Mouse (Mus musculus): ENCODE measurements around the gene Mdc1.

Mdc1 gene

DNA sequence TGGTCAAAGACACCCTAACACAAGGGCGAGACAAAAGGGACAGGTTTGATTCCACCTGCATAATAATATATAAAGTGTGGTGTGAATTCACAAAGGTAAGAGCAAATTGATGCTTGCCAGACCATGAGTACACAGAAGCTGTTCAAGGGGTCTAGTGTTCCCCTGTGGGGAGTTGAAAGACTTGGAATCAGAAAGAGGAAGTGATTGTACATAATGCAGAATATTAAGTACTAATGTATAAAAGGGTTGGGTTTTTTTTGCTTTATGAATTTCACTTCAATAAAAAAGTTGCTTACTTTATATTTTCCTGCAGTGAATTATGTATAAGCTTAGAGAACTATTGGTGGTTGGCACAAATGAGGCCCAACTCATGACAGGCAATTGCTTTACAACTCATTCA, 18.1 kb downstream of the Mdc1 start:
- DNase-seq (ENCODE audit: low spot score), result no peak

DNA sequence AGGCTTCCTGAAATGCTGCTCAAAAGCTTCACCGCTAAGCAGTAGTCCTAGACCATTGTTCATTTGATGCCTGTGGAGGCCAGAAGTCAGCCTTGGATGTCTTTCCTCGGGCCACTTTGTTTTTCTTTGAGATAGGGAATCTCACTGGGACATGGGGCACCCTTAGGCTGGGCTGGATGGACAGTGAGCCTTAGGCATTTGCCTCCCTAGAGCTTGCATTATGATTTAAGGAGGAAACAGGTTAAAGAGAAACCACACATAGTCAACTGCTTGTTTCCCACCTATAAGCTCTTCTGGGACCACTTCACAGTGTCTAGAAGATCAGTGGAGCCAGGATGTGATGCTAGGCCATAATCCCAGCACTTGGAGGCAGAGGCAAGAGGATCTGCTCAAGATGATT, 18.5 kb downstream of the Mdc1 start:
- no peak for DNase-seq (ENCODE audit: low spot score)

- no peak for DNase-seq (ENCODE audit: low spot score)
Observed at GRCm38 (mm10) chr17:35860831-35861197, 19.5 kb downstream of the Mdc1 start.

DNA sequence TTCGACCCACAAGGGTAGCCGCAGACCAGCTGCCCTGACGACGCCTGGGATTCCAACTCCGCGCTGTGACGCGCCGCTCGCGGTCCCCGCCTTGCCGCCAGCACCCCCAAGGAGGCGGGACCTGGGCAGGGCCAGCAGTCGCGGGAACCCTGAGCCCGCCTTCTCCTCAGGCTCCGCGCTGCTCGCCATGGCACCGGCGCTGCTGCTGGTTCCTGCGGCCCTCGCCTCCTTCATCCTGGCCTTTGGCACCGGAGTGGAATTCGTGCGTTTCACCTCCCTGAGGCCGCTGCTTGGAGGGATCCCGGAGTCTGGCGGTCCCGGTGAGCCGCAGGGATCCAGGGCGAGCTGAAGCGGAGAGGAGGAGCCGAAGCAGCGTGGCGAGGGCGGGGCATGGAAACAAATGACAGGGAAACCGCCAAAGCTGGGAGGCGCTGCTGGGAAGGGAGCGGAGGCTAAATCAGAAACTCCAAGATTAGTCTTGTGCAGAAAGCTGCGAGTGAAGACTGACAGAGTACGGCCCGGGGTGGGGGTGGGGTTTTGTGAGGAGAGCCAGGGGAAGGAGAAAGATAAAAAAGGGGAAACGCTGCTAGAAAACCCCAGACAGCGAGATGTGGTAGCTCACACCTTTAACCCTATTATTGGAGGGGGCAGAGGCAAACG, 20.0 kb downstream of the Mdc1 start, which contains the start of gene Nrm:
Gene Nrm (plus strand): TSS at position 121 of the 660 bp plus-strand sequence.
- peak; percentile 88 for DNase-seq (ENCODE audit: low spot score)

DNA sequence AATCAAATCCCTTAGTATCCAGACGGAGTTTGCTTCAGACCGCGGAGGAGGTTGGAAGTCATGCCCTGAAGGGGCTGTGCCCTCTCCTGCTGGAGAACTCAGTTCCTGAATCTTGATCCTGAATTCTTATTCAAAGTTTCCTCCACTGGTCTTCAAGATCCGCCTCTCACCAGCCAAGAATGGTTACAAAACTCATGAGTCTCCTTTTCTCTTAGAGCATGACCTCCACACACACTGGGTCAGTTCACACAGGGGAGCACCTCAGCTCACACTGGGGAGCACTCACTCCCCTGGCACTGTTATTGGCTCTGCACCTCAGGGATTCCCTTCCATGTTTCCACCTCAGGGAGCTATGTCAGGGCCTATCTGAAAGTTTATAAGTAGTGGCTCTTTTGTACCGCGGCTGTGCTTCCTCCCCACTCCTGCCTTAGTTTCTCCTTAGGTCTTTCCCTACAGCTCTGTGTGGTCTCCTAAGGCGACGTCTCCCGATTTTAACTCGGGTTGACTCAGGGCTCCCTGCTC, 23.6 kb downstream of the Mdc1 start:
- DNase-seq (ENCODE audit: low spot score), result no peak

DNA sequence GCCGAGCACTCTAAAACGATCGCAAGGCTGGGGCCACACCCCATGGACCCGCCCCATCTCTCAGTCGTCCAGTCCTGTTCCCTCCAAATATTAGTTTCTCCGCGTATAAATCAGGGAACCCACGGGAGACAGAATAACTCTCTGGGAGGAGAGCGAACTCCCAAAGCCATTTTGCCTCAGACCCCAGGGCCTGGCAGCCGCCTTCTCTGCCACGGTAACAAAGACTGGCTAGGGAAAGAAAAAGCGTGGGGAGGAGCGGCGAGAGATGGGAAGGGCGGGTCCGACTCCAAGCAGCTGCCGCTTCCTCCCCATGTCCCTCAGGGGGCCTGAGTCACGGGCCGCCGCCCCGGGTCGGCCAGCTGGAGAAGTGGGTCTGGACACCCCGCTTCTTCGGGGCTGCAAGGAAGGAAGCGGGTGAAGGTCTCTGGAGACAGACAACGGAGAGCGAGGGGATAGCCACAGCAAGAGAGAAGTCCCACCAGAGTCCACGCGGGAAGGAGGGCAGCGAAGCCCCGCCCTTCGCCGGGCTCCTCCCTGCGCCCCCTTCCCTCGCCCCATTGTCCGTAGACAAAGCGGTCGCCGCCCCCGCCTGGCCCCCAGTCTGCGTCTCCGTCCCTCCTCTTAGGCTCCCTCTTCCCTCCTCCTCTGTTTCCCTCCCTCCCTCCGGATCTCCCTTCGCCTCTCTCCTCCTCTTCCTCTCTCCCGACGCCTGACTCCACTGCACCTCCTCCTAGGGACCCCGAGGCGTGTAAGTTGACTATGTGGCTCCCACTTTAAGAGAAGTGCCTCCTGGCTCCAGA, 24.4 kb downstream of the Mdc1 start, which contains the start of gene Ppp1r18:
Gene Ppp1r18 (plus strand): TSS at position 113 of the 800 bp plus-strand sequence.
- DNase-seq (ENCODE audit: low spot score), result peak; percentile 57

DNA sequence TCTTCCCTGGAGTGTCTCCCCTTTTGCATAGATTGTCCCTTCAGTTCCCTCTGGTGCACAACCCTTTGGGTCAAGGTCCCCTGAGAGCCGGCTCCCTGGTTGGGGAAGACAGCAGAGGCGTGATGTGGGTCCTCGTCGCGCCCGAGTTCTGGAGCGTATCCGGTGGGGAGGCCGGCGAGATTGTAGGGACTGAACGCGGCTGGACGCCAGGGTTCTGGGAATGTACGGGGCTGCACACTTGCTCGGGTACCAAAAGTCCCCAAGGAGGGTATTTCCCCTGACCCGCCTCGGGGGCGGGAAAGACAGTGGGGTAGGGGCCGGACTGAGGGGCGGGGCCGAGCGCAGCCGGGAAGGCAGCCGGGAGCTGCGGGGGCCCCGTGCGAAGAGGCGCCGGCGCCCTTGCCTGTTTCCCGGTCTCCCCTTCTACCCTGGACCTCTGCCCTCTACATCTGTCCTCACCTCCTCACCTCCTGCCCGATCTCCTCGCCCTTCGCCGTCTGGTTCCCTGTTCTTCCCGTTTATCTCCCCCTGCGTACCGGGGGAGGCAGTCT, 25.0 kb downstream of the Mdc1 start:
- DNase-seq (ENCODE audit: low spot score), result peak; percentile 62

GRCm38 (mm10) chr17:35866911-35867890, 25.9 kb downstream of the Mdc1 start:
- no peak for DNase-seq (ENCODE audit: low spot score)

DNA sequence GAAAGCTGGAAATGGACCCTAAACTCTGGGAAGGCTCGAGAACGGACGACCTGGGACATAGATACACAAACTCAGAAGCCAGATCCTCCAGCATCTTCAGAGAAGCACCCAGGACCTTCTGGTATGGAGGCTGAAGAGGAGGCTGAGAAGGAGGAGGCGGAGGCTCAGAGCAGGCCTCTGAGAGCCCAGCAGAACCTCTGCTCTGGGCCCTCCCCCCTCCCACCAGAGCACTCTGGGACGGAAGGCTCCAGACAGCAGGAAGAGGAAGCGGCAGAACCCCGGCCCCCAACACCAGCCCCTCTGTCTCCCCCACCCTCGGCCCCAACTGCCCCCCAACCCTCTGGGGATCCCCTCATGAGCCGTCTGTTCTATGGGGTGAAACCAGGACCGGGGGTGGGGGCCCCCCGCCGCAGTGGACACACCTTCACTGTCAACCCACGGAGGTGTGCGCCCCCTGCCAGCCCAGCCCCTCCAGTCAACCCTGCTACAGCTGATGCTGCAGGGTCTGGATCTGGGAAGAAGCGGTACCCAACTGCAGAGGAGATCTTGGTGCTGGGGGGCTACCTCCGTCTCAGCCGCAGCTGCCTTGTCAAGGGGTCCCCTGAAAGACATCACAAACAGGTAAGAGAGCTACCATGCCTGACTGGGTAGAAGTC, 27.0 kb downstream of the Mdc1 start:
- no peak for DNase-seq (ENCODE audit: low spot score)

DNA sequence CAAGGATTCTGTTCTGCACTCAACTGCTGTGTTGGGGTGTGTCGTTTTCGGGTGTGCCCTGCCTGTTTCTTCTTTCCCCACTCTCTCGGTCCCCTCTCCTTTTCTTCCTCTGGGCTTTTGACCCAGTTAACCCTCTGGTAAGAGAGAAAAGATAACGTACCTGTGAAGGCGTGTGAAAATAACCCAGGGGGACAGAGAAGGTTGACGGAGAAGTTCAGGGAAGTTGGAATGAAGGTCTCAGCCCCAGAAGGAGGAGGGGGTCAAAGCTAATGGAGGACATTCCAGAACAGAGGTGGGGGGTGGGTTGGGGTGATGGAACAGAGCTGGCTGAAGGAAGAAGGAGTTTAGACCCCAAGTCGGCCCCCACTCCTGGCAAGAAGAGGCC, 27.6 kb downstream of the Mdc1 start:
- DNase-seq (ENCODE audit: low spot score), result no peak

DNA sequence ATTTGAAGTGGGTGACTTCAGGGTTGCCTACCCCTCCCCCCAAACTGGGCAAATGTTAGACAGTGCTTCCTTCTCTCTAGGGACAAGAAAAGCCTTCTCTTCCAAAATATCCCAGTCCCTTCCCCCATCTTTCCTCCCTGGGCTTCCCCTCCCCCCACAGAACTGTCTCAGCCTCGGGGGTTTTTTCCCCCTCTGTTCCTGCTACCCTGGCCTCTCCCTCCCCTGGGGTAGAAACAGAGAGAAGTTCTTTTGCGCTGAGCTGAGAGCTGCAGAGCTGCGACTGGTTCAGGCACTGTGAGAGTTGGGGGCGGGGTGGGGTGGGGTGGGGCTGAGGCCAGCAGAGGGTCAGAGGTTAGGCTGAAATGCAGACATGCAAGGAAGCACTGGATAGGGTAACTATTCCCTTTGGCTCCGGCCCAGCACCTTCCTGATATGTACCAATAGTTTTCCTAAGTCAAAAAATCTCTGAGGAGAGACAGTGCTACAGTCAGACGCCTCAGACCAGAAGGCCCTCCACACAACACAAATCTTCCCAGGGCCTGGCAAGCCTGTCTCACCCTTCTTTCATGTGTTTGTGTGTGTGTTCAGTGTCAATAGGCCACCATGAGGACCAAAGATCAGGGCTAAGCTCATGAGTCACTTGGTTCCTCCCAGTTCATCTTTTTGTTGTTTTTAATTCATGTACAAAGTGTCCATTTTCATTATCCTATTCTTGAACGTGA, 28.2 kb downstream of the Mdc1 start:
- no peak for DNase-seq (ENCODE audit: low spot score)

DNA sequence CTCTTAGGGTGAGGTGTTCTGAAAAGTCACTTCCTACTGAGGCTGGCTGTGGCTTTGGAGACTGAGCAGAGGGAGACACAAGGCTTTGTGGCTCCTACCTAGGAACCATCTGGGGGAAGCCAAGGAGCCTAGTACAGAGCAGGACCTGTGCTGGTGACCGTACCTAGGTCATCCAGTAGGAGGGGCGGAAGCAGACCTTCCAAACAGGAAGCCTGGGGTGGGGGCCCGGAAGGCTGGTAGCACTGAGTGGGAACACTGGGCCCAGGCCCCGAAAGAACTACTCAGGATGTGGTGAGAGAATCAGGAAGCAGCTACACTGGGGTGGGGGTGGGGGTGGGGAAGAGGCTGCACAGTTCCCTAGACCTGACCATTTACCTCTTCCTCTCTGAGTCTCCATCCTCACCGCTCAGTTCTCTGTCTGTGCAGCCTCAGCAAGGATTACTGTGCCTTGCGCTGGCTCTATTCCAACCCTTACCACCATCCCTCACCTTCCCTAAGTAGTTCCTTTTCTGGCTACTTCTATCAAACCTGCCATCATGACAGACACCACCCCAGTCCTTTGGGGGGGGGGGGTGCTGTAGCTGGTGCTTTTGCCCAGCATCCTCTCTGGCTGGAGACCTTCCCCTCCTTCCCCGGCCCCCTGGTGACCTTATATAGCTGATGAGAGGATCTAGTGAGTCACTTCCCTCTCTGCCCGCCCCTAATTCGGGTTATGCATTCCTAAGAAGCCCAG, 29.0 kb downstream of the Mdc1 start:
- no peak for DNase-seq (ENCODE audit: low spot score)

DNA sequence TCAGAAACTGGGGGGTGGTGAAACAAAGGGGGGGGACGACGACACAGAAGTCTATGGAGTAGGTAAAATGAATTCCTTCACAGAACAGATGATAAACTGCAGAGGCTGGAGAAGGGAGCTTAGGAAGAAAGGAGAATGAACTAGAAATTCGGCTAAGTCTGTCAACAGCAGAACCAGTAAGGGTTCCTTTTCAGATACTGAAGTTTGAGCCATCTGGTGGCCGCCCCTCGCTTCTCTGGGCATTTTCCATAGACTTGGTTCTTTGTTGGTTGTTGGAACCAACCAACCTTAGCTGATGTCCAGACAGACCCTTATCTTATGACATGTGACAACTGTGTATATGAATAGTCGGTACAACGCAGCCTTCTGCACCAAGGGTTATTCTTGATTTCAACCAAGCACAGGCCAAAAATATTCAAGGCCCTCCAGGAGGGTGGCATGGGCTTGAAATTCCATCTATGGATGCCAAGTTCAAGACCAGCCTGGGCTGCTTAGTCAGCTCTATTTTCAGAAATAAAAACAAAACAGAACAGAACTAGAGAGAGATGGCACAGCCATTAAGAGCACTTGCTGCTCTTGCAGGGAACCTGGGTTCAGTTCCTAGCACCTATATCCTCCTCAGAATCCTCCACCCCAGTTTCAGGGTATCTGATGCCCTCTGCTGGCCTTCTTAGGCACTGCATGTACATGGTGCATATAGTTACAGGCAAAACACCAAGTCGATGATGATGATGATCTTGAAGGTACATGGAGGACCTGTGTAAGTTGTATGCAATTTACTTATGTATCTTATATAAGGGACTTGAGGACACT, 29.8 kb downstream of the Mdc1 start:
- no peak for DNase-seq (ENCODE audit: low spot score)

DNA sequence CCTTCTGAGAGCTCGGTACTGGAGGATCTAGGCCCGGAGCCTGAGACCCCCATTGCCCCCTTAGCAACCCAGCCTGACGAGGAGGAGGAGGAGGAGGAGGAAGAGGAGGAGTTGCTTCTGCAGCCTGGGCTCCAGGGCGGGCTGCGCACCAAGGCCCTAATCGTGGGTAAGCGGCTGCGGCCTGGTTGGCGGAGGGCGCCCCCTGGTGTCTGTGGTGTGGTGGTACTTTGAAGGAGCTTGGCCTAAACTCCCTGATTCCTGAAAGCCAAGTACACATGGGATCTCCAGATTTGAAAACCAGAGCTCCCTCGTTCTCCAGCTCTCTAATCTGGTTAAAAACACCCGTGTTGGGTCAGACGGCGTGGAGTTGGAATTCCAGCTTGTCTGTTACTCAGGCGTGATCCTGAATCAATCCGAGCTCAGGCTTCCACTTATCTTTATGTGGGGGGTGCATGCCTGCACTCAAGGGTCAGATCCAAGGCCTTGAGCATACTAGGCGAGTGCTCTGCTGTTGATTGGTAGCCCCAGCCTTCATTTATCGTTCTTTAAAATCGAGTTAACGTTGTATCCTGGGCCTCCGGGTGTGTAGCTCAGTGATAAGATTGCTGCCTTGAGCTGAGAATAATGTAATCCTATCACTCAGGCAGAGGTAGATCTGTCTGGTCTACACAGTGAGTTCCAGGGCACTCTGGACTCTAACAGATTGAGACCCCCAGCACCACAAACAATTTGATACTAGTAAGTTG, 32.6 kb downstream of the Mdc1 start:
- DNase-seq (ENCODE audit: low spot score), result peak; percentile 78

DNA sequence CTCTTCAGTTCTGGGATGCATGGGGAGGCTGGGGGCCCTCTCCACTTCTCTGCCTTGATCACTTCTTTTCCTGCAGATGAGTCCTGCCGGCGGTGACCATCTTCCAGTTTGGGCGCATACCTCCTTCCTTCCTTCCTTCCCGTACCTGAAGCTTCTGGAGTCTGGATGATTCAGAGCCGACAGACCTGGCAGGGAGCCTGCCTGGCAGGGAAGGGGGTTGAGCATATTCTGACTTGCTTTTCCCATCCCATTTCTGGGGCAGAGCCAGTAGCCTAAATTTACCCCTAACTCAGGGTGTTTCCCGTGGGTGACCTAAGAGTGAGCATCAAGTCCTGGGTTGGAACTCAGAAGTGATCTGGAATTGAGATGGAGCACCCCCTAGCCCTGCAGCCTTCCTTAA, 33.4 kb downstream of the Mdc1 start:
- no peak for DNase-seq (ENCODE audit: low spot score)

- DNase-seq (ENCODE audit: low spot score), result peak; percentile 69
Observed at GRCm38 (mm10) chr17:35879245-35880057, 38.1 kb downstream of the Mdc1 start, which contains the start of gene Dhx16. Gene Dhx16 (plus strand): TSS chr17:35879819.

- no peak for DNase-seq (ENCODE audit: low spot score)
Observed at GRCm38 (mm10) chr17:35882924-35883323, 41.6 kb downstream of the Mdc1 start.
